Mouse (Mus musculus): Measurements from ENCODE around the gene Pkd2l1.

The Pkd2l1 gene

GRCm38 (mm10) chr19:44103001-44103400, 89.2 kb downstream of the Pkd2l1 start:
- no peak for DNase-seq

GRCm38 (mm10) chr19:44100840-44101239, 91.4 kb downstream of the Pkd2l1 start:
- DNase-seq, result no peak
